Mouse (Mus musculus): ENCODE data around the gene Klk1.

DNA sequence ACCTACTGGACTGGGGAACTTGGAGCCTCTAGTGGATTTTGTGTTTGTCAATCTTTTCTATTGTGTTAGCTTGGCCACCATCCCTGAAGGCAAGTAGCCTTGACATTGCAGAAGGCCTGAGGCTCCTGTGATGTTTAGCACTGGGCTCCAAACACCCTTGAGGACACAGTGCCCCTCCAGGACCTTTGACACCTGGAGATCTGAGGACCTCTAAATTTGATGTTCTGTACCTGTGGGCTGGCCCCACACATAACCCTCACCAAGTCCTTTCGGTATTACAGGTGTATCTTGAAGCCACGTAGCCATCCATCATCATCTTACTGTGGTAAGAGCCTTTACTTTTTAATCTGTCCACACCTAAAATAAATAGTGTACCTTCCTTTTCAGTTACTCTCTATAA lies 22.8 kb downstream of the Klk1 start:
- TF ChIP-seq CTCF (IDR thresholded peaks at IDR 0.05; ENCODE audit: control insufficient read depth, insufficient read depth, insufficient read length): no peak
- no peak for TF ChIP-seq USF1 (IDR thresholded peaks at IDR 0.05; ENCODE audit: low read depth)
- no peak for TF ChIP-seq MAX (IDR thresholded peaks at IDR 0.05)
- no peak for TF ChIP-seq MYOG (IDR thresholded peaks at IDR 0.05; ENCODE audit: control insufficient read depth, extremely low read depth, insufficient read length)
- TF ChIP-seq MYOD1 (IDR thresholded peaks at IDR 0.05; ENCODE audit: control insufficient read depth, insufficient read length, low read depth): no peak
- TF ChIP-seq FOSL1 (IDR thresholded peaks at IDR 0.05; ENCODE audit: insufficient read depth, low read length, poor library complexity, severe bottlenecking): no peak

Measured in C2C12 (cell line).